Mouse (Mus musculus) CD4-positive, CD25-positive, alpha-beta regulatory T cell, adult 4 months (primary cell): ENCODE results near the gene Ankle1. TPM values are rescaled to one million over a fixed set of nuclear protein-coding genes. Genes with fewer than 3 reads are reported as not detected.

Source experiments
- ATAC-seq: one replicate; pipeline ENCODE4 v1.8.0; 2017
- polyA plus RNA-seq, 2 experiments: library from polyadenylated mRNA; unstranded; fragments of 100-300 nt; shearing (Covaris generic); gene quantifications; one replicate each; pipeline ENCODE4 v1.2.1; 2017

Gene Ankle1
- polyA plus RNA-seq, 2 experiments from 2014 or later: 0.20 to 1.6 TPM

DNA sequence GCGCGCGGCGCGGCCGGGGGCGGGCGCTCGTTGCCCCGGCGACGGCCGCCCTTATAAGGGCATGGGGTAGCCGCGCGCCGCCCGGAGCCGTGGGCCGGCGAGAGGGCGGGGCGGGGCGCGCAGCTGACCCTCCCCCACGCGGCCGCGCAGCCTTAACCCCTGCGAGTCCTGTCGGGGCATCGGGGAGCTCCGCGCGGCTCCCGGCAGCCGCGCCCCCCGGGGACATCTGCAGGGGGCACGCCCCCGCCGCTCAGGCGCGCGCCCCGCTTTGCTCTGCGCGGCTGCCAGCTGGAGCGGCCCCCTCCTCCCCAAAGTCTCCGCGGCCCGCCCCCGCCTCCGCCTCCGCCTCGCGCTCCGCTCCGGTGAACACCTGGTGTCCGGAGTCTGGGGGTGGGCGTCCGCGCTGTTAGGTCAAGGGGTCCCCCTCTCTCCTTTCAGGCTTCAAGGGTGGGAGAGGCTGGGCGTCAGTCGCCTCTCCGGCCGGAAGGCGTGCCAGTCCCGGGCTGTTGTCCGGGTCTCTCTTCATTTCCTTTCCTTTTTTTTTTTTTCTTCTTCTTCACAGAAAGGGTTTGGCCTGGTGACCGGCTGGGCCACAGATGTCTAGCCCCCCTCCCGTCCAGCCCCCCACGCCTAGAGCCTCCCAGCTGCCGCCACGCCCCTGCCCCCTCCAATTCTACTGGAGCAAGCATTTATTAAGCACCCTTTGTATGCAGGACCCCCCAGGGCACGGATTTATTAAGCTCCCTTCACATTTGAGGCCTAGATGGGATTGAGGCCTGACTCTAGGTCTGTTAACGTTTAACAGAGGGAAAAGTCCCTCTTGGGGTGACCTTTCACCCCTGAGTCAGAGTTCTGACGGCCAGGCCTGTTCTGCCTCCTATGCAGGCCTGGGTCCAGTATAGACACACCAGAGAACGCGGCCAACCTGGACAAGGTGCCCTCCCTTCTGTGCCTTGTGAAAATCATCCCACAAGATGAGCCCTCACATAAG lies 23.5 kb upstream of the Ankle1 start:
- peak; percentile 75 for ATAC-seq

DNA sequence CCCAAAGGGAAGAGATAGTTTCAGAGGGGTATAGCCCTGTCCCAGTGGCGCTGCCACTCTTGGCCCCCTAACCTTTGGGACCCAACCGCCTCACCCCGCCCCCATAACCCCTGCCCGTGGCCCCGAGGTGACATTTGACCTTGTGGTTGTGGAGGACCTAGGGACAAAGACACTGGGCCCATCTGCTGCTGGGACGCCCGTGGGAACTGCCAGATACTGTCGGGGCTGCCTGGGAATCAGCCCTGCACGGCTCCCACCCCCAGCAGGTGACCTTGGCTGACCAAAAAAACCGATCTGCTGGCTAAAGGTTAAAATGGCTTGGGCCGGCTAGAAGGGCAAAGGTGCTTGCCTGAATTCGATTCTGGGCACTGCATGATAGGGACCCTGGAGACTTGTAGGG lies 22.4 kb upstream of the Ankle1 start:
- no peak for ATAC-seq

DNA sequence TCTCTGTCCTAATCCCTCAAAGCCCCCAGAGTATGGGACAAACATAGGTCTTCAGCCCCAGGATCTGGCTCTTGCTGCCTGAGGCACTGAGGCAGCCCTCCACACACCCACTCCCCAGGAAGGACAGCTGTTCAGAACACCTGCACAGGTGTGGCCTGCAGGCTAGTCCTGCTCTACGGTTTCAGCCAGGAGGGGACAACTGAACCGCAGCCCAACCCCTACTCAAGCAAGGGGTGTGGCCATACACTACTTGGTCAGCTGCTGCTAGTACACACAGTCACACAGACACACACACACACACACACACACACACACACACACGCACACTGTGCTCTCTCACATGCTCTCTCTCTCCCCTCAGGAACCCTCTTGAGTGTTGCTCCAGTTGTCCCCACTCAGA lies 21.9 kb upstream of the Ankle1 start:
- no peak for ATAC-seq

DNA sequence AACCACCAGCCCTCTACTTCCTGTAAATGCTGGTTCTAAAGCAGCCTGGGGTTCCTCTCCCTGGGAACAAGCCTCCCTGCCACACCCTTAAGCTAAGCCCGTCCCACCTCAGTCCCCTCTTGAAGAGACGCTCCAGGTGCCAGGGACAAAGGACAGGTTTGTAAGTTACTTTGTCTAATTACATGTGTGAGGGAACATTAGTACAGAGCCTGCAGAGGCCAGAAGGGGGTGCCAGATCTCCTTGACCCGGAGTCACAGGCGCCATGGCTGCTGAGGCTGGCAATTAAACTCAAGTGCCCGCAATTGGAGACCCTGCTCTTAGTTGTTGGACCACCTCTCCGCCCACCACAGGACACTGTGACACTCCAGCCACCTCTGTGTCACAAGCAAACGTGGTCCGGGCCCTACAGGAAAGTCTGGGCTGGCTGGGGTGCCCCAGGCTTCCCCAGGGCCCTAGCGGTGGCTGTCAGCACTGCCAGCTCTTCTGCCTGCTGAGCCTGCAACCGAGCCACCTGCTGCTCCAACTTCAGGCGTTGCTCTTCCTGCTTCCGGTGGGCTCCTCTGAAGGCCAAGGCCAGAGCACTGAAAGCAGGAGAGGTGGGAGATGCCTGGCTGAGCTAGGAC lies 20.5 kb upstream of the Ankle1 start:
- no peak for ATAC-seq

DNA sequence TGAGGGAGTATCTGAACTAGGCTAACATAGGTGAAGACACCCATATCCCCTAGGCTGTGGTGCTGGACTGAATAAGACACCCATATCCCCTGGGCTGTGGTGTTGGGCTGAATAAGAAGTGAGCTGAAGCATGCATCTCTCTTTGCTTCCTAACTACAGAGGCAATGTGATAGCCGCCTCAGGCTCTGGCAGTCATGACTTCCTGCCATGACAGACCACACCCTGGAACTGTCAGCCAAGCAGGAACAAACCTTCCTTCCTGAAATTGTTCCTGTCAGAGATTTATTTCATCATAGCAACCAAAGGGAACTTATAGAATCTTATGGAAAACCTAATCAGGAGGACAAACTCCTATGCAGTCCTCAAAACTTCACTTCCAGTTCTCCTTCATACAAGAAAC lies 17.5 kb upstream of the Ankle1 start:
- no peak for ATAC-seq

DNA sequence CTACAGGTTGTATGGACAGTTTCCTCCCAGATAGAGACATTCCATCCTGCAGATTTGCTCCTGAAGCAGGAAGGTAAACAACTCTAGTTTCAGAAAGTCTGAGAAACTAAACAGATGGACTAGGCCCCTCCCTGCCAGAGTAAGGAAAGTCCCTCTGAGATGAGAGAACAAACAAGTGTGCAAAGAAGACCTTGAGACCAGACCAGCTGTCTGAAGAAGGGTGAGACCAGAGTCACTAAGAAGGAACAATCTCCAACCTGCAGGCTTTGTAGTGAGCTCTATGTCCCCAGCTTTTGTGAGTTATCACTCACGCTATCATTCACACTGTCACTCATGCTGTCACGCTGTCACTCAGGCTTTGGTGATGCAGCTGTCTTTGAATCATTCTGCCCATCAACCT lies 14.1 kb upstream of the Ankle1 start:
- ATAC-seq: no peak

DNA sequence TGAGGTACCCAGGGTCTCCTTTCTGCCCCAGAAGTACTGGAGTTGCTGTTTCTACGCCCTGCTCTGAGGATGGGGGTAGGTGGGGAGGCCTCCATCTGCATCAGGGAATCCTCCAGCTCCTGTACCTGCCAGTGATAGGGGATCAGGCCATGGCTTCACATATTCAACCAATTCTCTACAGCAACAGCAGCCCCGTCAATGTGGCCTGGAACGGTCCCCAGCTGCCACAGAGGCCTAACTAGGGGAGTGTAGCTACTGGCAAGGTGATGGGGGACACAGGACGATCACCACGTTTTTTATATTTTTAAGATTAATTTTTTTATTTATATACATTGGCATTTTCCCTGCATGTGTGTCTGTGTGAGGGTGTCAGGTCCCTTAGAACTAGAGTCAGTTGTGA lies 13.4 kb upstream of the Ankle1 start:
- no peak for ATAC-seq

DNA sequence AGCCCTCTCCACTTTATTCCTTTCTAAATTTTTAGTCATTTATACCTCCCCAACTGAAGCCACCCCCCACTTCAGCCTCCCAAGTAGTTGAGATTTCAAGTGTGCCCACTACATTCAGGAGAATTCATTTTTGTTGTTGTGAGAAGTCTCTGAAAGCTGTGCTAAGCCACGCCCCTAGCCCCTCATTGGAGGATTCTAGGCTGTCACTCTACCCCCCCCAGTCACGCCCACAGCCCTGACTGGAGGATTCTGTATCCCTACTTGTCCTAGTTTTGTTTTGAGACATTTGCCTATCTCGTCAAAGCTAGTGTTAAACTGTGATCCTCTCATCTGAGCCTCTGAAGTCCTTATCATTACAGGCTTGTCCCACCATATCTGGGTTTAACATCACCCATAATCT lies 12.9 kb upstream of the Ankle1 start:
- ATAC-seq: no peak

DNA sequence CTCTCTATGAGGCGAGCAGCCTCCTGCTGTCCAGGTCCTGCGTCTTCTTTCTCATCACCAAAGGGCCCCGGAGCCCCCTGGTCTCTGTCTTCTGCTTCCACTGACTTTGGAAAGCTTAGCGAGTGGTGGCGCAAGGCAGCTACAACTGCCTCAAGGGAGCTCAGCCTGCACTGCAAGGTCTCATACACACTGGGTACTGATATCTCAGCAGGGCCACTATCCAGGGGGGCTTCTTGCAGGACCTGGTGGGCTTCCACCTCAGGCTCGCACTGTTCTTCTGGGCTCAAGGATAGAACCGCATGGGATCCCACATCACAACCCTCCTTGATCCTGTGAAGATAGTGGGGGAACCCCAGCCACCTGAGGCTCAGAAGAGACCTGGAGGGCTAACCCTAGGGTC lies 11.3 kb upstream of the Ankle1 start:
- no peak for ATAC-seq

DNA sequence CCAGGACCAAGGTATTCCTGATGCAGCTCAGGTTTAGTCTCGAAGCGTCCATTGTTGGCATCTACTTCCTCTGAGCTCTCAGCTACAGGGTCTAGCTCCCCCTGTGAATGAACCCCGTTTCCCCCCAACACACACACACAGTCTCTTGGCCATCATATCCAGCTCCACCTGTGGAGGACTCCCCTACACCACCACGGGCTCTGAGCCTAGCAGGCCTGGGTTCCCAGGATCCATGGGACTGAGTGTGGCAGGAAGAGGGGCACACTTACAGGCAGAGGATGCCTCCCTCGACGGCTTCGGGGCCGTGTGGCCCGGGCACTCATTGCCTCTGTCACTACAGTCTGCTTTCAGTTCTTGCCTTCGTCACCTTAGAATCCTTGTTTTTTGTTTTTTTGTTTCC lies 10.7 kb upstream of the Ankle1 start:
- no peak for ATAC-seq

DNA sequence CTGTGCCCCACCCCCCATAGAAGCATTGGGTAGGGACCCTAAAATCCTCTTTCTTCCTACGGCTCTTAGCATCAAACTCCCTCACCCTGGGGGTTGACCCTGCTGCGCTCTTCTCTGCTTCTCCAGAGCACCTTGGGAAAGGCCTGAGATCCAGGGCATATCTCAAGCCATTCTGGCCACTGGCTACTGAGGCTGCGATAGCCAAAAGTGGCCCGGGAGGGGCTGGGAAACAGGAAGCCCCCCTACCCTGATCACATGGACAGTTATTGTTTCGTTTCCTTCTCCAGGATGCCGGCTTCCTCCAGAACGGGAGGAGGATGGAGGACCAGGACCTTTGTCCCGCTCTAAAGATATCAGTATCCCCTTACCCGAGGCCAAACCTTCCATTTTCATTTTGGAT lies 10.2 kb upstream of the Ankle1 start, which contains the start of gene Ushbp1:
Gene Ushbp1 (minus strand): TSS at position 174 of the 400 bp plus-strand sequence.
- no peak for ATAC-seq

DNA sequence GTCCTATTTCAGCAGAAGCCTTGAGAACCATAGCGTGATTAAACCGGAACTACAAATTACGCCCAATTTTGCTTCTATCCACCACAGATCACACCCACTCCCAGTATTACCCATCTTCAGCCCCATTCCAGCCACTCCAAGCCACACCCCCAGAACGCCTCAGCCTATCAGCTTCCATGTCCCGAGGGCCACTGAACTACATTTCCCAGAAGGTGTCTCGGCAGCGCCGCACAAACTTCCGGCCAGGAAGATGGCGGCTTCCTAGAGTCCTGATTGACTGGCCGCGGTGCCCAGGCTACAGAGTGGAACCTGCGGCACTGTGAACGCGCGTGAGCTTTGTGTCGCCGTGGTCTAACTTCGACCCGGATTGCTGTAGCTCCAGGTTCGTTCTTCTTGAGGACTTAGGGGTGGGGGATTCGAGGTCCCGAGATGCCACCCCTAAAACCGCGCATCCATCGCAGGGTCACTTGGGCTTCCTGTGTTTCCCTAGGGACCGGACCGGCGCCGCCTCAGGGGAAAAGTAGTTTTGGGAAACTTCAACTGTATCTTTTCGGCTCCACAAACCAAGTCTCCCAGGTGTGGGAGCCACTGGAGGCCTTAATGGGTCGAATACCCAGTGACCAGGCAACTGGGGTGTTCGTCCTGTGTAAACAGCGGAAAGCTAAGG lies 9.0 kb upstream of the Ankle1 start, which contains the start of gene Babam1:
Gene Babam1 (plus strand): TSS at position 223 of the 667 bp plus-strand sequence.
- ATAC-seq: peak; percentile 100

DNA sequence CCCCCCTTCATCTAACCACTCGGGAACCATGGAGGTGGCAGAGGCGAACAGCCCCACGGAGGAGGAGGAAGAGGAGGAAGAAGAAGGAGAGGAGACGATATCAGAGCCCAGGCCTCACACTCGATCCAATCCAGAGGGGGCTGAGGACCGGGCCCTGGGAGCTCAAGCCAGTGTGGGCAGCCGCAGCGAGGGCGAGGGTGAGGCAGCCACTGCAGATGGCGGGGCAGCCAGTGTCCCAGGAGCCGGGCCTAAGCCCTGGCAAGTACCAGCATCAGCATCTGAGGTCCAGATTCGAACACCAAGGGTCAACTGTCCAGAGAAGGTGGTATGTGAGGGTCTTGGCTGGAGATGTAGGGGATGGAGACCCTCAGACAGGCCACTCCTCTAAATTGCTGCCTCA lies 8.1 kb upstream of the Ankle1 start:
- no peak for ATAC-seq

DNA sequence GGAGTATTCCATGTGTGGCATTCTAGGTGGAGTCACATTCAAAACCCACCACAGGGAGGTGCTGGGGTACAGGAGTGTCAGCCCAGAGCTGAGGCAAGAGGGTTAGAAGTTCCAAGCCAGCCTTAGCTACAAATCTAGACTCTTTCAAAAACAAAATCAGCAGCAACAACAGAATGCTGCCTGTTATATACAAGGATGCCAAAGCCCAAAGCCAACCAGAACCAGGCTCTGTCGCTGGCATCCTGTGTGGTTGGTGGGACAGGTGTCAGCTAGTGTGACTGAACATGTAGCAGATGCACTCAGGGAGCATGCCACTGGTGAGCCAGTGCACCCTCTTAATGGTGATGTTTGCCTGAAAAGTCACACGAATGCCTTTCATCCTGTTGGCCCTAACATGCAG lies 5.0 kb upstream of the Ankle1 start:
- no peak for ATAC-seq

DNA sequence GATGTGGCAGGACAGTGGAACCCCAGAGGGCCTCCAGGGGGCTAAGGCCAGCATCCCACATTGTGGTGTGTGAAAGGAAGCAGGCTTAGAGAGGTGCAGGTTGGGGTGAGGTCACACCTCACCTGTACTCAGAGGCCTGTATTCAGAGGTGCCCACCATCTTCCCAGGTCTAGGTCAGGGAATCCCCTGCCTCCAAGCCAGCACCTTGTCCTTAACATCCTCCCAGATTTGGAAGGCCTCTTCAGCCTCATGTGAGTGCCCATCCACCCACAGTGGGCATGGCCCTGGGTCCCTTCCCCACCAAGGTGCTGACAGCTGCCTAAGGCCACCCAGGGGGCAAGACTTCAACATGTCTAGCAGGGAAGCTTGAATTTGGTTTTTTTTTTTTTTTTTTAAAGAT lies 4.4 kb upstream of the Ankle1 start:
- ATAC-seq: no peak

DNA sequence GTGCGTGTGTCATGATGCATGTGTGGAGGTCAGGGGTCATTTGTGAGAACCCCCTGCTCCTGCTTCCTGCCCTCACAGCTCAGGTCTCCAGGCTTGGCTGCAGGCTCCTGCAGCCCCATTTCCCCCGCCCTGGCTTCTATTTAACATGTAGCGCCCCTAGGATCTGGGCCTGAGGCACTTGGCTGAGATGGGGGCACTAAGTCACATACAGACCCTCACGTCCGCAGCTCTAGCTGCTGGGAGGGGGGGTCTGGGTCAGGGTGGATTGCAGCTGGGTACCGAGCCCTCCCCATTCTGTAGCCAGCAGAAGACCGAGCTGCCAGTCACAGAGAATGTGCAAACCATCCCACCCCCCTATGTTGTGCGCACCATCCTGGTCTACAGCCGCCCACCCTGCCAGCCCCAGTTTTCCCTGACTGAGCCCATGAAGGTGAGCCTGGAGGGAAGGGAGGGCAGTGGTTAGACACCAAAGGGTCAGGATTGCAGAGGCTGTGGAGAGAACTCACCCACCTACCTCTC lies 3.3 kb upstream of the Ankle1 start:
- no peak for ATAC-seq

DNA sequence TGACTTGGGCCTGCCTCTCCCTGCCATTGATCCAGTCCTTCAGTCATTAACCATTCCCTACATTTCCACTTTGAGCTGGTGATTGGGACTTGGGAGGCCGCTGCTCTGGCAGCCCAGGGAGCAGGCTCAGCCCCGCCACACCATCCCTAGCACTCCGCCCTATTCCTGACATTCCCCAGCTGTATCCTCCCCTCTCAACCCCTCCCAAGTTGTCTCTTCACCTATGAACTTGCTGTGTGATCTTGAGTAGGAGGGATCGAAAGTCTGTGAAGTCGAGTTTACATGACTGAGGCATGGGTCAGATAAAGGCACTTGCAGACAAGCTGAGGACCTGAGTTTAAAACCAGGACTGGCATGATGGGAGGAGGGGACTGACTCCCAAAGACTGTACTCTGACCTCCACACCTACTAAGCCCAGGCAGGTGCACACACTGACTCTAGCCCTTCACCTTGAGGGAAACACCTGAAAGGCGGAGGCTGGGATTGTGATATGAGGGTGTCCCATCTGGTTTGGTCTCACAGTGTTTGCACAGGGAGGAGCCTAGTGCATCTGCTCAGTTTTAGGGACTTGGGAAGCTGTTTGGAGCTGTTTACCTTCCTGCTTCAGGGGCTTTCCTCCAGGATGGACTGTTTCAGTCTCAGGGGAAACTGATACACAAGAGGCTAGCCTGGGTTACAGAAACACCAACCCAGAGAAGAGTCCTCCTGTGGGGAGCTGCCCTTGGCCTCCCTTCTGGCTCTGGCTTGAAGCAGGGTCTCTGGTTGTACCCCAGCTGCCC lies 2.5 kb upstream of the Ankle1 start:
- no peak for ATAC-seq

DNA sequence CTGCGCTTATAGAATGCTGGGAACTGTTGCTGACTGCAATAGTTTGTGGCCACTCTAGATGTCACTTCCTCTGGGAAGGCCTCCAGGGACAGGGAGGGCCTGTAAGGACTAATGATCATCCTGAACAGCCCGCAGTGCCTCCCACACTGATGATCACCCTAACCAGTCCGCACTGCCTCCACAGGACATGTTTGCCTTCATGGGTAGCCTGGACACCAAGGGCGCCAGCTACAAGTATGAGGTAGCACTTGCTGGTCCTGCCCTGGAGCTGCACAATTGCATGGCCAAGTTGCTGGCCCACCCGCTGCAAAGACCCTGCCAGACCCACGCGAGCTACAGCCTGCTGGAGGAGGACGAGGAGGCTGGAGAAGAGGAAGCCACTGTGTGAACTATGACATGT lies 1.8 kb upstream of the Ankle1 start:
- no peak for ATAC-seq

DNA sequence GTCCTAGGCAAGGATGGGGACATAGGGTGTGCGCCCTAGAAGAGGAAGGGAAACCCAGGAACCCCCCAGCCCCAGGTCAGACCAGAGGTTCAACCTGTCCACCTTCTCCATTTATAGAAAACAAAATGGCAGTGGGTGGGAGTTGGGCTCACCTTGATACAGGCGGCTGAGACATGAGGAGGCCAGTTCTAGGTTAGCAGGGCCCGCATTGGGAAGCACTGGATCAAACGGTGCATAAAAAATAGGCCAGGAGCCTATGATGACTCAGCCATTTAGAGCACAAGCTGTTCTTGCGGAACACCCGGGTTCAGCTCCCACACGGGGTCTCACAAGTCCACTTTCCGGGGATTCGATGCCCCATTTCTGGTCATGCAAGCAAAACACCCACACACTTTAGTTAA lies 859 bp upstream of the Ankle1 start:
- no peak for ATAC-seq

DNA sequence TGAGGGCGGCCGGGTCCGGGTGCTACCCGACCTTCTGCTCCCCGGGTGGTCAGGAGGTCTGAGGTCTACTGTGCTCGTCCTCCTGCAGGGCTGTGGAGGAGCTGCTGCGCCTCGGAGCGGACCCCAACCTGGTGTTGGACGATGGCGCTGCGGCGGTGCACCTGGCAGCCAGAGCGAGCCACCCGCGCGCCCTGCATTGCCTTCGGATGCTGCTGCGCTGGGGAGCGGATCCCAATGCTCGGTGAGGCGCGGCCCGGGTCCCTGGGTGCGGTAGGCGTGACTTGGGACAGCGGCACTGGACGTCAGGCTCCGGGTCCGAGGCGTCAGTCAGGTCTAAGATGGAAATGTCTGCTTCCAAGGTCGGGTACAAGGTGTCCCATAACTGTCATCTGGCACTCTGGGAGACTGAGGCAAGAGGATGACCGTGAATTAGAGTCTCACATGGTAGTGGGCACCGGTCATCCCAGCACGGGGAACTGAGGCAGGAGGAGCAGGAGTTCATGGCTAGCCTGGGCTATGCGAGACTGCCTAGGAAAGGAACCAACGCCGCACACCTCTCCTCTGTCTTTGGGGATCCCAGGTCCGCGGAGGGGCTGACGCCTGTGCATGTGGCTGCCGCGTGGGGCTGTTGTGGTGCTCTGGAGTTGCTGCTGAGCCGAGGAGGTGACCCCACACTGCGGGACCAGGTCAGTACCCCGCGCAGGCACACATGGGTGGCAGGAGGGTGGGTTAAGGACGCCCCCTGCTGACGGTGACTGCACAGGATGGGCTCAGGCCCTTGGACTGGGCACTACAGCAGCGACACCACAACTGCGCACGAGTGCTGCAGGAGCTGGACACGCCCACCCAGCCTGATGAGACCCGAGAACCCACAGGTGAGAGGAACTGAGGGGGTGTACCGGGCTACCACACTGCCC lies 547 bp downstream of the Ankle1 start:
- ATAC-seq: no peak

DNA sequence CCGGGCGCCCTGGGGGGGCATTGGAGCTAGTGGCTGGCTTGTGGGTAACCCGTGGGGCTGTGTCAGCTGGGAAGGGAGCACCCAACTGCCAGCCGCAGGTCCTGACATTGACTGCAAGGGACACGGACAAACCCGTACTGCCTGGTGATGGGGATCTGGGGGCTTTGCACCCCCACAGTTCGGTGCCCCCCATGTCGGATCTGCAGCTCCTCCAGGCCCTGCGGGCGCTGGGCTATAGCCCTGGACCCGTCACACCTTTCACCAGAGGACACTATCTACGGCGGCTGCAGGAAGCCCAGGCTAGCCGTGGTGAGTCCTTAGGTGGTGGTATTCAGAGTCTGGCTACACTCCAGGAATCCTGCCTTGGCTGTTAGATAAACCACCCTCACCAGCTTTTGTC lies 1.6 kb downstream of the Ankle1 start:
- no peak for ATAC-seq
